Mouse (Mus musculus) v-Abl transformed pro-B cells (cell line): ENCODE measurements around the gene Kcnip4.

Source experiments
- in situ Hi-C, 2 experiments: fragments of 400-800 bp; cut with MboI; formaldehyde crosslinking; loops; one replicate each; pipeline ENCODE4 v1.15.1; 2025; ENCODE audit not compliant: unreplicated experiment in 2 of 2

Kcnip4 gene

DNA sequence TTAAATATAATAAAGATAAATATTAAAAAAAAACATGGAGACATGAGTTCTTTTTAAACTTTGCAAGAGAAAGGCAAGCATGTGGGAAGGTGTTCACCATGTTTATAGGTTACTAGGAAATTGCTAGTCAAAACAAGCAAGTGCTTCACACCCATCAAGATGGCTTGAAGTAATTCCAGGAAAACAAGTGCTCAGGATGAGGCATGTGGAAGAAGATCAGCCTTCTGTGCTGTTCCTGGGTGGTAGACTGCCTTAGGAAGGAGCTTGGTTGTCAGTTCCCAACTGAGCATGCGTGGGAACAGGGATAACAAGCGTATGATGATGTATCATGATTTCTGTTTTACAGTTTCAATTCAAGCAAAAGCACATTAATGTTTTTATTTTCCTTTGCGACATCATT is 891.1 kb downstream of the Kcnip4 start:
- in situ Hi-C loops = no loop called here

DNA sequence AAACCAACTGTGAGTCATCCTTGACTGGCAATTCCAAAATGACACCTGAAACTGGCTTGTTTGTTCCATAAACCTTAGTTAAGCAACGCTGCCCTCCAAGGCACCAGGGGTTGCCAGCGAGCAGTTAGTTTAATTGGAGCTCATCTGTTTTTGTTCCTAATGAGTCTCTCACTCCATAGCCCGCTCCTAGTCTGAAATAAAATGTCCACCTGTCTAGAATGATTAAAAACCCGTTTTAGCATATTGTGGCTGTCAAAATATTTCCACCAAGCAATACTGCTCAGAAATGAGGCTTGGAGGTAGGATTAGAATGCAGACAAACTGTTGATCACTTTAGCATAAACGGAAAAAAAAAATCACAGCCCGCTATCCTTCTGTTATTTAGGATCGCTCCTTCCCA is 901.3 kb downstream of the Kcnip4 start:
- in situ Hi-C loops = no loop called here

DNA sequence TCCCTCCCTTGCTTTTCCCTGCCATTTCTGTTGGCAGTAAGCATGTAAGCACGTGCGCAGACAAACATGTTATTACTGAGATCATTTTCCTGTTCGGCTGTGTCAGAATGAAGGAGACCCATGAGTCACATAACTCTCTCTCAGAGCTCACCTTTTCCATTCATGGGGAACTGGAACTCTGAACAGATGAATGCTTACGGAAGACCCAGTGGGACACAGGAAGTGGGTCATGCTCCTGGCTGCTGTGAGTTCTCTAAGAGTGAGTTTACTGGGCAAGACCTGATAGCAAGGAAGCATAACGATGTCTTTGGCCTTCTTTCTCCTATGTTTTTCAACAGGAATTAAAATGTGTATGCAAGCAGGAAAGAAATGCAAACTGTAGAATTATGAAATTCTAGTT is 917.8 kb downstream of the Kcnip4 start:
- in situ Hi-C loops = no loop called here

DNA sequence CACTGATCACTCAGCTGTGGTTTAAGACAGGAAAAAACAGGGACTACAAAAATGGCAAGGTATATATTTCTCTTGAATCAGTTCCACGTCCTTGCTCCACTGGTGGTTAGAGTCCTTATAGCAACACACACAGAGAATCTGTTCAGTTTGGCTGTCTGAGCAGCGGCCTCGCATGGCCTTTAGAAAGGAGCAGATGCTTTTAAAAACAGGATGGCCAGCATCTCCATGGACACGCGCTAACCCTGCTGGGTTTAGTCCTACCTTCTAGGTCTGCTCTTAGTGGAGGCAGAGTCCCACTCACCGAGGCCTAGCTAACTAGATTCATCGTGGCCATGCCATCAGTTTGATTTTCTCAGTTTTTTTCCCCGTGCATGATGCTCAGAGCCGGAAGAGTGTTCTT is 918.4 kb downstream of the Kcnip4 start:
- in situ Hi-C loops = no loop called here

DNA sequence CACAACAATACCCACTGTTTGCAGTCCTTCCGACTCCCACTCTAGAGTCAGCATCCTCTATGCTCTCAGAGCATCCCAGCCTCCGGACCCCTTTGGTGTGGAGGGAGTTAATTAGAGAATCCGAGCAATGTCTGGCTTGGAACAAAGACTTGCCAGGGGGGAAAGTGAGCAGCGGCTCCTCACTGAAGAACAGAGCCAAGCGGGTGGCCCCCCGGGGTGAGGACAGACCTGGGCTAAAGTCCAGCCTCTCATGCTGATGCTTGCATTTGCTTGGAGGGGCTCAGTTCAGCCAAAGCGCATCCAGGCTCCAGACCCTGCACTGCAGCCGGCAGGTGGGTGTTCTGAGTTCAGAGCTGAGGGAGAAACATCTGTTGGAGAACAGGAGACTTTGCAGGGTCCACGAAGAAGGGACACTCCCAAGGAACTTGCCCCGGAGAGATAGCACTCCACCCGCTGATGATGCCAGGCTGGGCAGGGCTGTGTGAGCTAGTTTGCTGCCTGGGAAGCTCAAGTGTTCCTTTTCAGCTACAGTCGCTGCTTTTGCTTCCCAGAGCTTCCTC is 925.1 kb downstream of the Kcnip4 start:
- in situ Hi-C loops = no loop called here

DNA sequence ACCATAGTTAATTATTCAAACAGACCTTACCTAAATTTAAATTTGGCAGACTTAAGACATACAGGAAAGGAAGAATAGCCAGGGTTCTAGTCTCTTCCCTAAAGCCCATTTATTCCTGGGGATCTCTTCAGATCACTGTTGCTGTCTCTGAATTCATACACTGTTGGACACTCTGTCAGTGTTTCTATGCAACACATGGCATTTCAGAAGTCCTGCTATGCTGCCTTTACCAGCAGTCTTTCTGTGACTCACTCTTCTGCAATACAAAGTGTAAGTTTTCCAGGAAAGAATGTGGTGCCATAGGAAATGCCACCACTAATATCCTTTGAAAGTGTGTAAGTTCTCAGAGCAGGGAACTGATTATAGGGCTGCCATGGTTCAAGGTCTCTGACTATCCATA is 936.7 kb downstream of the Kcnip4 start:
- in situ Hi-C loops = no loop called here

DNA sequence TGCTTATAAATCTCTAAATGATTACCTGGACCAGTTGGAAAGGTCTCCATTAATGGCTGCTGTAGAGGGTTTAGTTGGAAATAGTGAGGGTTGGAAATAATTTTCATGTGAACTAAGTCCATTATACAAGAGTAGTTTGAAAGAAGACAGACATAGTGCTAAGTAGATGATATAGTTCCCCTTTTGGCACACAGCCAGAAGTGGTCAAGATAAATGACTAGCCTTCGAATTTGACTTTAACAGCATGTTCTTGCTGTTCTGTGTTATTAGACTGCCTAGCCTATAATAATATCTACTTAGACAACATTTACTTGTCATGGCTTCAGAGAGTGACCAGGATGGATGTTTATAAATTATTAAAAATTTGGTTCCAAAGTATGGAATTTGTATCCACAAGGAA is 941.3 kb downstream of the Kcnip4 start:
- in situ Hi-C loops = no loop called here

DNA sequence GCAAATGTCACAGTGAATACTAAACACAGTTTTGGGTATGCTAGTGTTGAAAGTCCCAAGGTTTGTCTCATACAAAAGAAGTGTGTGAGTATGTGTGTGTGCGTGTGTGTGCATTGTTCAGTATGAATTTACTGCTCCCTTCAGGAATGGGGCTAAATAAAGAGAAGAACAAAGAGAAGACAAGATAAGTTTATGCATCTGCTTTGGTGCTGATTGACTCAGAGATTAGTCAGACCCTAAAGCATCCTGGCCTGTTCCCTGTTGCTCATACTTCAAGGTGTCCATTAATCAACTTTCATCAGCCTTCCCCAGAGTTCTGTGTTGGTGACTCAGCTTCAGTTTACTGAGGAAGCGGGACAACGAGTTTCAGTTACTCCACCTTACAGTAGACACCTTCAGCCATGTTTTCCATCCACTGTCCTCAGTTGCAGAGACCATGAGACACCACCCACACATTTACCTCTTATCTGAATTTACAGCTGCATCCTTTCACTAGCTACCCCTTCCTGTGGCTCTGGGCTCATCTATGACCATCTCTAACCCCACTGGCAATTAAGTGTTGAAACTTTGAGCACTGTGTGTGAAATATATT is 960.6 kb downstream of the Kcnip4 start:
- in situ Hi-C loops = no loop called here

DNA sequence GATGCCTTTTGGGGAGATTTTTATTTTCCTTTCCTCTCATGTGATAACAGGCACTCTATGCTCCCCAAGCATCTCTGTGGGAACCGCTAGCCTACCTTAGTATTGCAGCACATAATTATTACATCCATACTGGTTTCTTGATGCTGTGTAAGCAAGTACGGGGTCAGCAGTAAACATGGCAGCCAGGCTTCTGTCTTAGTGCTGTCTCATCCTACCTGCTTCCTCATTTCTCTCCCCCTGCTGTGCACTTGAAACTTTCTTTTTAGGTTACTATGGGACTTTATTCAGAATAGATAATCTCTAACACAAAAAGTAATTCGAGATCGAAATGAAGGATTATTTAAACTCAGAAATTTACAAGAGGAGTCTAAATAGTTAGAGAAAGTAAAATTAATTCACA is 973.0 kb downstream of the Kcnip4 start:
- in situ Hi-C loops = no loop called here

DNA sequence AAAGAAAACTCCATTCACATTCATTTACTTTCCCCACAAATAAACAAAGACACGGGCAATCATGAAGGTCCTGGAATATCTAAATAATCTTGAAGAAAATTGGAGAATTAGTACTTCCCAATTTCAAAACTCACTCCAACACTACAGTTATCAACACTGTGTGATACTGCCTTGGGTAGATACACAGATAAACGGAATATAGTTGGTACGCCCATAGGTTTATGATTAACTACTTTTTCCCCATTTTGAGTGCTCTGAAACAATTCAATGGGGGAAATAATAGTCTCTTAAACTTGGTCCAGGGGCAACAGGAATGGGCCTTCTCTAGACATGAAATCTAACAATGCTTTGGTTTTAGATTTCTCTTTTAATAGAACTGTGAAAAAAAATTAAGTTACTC is 978.9 kb downstream of the Kcnip4 start:
- in situ Hi-C loops = no loop called here

DNA sequence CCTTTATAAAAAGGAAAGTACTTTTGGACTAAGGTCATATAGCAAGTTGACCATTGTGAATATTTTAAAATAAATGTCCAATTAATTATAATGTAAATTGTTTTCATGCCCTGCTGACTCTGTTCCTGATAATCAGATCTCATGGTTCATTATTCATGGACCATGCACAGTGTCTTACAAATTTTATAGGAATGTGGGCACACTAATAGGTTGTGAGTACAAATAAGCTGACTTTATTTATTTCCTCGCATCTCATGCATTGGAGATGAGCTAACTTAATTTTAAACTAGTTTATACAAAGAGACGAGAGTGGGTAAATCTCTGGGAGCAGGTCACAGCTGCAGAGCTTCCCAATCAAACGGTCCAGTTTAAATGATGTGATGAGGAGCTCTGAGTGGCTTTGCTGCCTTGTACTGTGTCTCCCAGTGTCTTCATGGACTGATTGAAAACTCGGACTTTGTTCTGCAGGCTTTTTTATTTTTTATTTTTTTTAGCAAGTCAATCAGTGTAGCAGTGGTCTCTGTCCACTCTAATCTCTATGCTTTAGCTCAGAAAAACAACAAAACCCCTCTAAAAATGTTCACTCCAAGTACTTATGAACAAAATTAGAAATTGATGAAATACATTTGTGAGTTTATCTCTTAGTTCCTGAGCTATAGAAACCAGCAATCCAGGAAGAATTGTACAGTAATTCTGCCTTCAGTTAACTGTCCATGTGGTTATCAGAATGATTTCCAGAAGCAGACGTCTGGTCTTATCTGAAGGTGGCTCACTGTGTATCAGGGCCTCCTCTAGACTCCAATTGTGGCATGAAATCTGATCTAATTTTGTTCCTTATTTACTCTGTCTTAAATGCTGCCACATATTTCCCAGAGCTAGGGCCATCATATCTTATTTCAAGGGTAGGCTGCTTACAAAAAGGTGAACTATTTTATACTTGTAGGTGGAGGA is 979.6 kb downstream of the Kcnip4 start:
- in situ Hi-C loops = no loop called here

DNA sequence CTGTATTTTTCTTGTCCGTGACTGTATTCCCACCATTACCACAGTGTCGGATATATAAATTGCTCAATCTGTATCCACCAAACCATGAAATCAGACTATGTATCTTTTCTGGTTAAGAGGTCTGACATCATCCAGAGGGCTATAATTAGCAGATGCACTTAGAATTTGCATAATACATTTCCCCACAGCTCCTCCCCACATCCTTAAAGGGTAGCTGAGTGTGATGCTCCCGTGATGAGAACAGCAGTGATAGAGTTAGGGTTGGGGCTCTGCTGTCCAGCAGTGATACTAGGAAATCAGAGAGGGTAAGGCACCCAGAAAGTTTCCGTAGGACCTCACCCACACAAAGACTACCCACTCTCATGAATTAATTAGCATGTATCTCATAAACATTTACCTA is 1006.7 kb downstream of the Kcnip4 start:
- in situ Hi-C loops = no loop called here

DNA sequence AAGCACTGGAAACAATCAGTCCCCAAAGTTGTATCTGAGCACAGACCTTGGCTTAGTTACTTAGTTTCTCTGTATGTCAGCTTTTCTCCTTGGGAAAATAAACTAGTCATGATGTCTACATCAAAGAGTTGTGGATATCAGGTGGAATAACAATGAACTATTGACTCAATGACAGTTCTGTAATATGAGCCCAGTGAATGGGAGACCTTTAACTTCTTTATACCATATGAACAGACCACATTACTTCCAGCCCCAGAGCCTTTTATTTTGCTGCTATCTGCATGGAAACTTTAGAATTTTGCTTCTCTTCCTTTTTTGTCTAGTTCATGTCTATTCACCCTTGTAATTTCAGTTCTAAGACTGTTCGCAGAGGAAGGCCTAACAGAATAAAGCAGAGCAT is 1011.4 kb downstream of the Kcnip4 start:
- in situ Hi-C loops = no loop called here

DNA sequence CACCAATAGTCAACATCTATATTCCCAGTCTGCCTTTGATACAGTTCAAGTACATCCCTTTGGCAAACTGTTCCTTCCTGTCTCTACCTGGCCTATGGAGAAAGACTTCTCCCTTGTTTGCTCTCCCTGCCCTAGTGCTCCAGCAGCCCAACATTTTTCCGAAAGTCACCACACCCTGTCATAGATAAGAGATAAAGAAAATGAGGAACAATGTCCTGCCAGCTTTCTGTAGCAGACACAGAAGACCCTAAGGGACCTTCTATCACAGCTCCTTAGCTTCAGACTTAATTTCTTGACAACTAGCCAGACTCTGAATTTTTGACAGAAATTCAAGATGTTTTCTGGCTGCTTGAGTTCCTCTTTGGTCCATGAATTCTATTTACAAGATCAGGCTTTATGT is 1013.4 kb downstream of the Kcnip4 start:
- in situ Hi-C loops = no loop called here

DNA sequence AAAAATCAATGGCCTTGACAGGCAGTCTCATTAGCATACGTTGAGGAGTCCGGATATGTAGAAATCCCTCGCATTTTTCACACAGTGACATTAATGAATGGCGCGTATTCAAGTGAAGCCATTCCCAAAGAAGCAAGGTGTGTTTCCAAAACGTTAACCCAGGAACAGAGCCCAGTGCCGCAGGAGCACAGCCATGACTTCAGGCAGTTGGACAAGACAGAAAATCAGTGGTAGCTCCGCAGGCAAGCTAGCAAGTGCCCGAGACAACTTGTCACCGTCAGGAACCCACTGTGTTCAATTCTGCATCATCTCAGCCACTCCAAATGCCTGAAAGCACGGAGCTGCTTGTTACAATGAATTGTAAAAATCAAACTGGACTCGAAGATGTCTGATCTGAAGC is 1014.5 kb downstream of the Kcnip4 start:
- in situ Hi-C loops = no loop called here

DNA sequence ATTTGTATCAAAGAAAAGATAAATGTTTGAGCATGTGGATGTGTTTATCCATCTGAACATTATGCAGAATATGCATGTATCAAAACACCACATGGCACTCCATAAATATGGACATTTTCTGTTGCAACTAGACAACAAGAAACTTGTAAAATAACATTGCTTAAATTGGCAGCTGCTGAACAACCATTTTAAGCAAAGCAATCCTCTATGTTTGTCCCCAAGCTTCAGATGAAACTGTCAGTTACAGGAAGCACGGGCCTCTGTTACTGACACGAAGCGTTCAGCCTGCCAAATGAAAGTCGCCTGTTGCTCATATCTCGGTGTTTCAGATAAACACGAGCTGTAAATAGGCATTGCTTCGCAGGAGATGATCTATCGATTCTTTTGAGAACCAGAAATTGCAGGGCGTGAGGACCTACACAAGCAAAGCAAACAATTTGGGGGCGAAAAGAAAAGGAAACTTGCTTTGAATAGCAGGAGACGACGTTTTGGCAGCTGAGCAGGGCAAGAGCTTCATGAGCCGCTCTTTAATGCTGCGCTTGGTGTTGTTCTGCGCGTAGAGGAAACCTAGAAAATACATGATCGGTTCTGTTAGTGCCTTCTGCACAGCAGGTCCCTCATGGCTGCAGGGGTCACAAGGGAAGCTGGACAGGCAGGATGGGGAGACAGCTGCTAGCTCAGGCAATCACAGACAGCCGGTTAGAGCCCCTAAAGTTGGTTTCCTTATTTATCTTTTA is 1015.3 kb downstream of the Kcnip4 start:
- in situ Hi-C loops = no loop called here

DNA sequence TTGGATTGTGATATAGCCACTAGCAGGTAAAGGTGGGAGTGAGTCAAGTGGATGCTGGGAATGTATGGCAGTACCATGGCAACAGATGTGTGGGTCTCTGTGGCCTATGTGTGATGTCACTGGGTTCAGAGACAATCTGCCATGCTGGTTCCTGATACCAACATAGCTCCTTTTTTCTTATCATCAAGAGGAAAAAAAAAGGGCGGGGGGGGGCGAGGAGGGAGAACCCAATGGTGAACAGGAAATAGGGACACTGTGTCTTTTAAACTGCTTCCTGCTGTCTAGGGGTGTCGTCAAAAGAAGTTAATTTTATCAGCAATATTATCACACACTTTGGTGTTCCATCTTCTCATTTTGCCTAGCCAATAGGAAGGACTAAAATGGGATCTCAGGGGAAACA is 1021.6 kb downstream of the Kcnip4 start:
- in situ Hi-C loops = no loop called here

DNA sequence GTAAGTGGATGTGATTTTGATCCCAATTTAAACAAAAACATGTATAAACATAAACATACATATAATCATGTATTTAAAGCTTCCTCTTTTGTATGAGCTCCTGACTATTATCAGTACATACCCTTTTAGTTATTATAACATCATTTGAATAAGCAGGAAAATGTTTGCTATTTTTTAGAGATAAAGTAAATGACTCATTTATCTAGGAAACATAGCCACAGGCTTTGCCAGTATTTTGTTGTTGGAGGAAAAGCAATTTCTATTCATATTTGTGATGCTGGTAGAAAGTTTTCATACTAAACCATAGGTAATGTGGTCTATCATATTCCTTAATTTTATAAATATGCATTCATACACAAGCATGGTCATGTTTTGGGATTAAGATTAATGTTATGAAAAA is 1022.3 kb downstream of the Kcnip4 start:
- in situ Hi-C loops = no loop called here

DNA sequence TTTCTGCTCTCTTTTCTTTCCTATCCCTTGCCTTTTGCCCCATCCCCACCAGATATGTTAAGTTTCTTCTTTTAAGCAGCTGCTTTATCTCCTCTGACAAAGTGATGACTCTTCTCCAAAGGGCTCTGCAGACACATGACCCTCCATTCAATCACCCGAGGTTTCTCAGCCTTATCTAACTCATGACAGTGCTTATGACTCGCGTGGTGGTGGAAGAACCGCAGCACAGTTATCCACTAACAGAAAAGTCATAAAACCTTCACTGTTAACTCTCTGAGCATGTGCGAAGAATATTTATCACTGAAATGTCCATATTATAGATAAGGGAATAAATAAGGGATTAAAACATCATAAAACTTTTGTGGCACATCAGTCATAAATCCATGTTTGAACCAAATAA is 1024.5 kb downstream of the Kcnip4 start:
- in situ Hi-C loops = no loop called here

DNA sequence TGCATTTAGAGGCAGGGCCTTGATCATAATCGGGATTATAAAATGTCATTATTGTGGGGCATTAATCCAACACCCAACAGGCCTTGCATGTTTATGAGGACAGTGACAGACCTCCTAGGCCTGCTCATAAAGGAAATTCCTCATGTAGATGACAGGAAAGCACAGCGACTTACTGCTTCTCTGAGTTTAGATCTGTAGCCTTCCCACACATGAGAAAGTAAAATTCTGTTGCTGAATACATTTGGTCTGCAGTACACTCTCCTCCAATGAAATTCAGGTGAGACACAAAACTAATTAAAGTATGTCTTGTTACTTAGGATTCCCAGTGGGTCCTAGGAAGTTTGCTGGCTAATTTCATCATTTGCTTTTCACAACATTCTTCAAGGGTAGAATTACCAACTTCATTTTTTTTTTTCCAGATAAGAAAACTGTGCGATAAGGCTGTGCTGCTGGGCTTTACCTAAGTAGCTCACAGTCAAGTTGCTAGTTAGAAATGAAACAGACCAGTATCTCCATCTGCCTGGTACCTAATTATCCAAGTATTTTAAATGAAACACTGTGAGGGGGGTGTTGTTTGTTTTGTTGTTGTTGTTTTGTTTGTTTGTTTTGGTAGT is 1033.7 kb downstream of the Kcnip4 start:
- in situ Hi-C loops = no loop called here
